Mouse (Mus musculus) midbrain, embryonic 16.5 days (tissue): ENCODE data around the gene Lpcat2b. TPM values are rescaled to one million over a fixed set of nuclear protein-coding genes. Genes with fewer than 3 reads are reported as not detected.

Experiments
- ATAC-seq: fragments of 200-750 bp; cut with Nextera tagmentation; 2 replicates; pipeline ENCODE4 v1.8.0; 2017; ENCODE audit warnings: moderate TSS enrichment
- H3K27ac ChIP-seq: fragments of 300-500 bp; sonication (generic); 2 replicates; pipeline ENCODE4 v1.5.1; 2014; ENCODE audit warnings: mild to moderate bottlenecking, low read length, mixed read lengths
- H3K27me3 ChIP-seq: fragments of 300-500 bp; sonication (generic); 2 replicates; pipeline ENCODE4 v1.6.1; 2014; ENCODE audit warnings: low read depth, low read length, mixed read lengths; ENCODE audit not compliant: control insufficient read depth, insufficient read depth
- H3K36me3 ChIP-seq: fragments of 300-500 bp; sonication (generic); 2 replicates; pipeline ENCODE4 v1.6.1; 2014; ENCODE audit warnings: mild to moderate bottlenecking, low read length, moderate library complexity, mixed read lengths; ENCODE audit not compliant: control insufficient read depth, insufficient read depth
- H3K4me1 ChIP-seq: fragments of 300-500 bp; sonication (generic); 2 replicates; pipeline ENCODE4 v1.6.1; 2014; ENCODE audit warnings: mild to moderate bottlenecking, low read length, mixed read lengths; ENCODE audit not compliant: control insufficient read depth, insufficient read depth
- H3K4me2 ChIP-seq: fragments of 300-500 bp; sonication (generic); 2 replicates; pipeline ENCODE4 v1.6.1; 2014; ENCODE audit warnings: mild to moderate bottlenecking, low read length, mixed read lengths
- H3K4me3 ChIP-seq: fragments of 300-500 bp; sonication (generic); 2 replicates; pipeline ENCODE4 v1.5.1; 2014; ENCODE audit warnings: low read depth, mild to moderate bottlenecking, low read length, moderate library complexity, mixed read lengths
- H3K9ac ChIP-seq: fragments of 300-500 bp; sonication (generic); 2 replicates; pipeline ENCODE4 v1.6.1; 2014; ENCODE audit warnings: low read depth, low read length, mixed read lengths
- H3K9me3 ChIP-seq: fragments of 300-500 bp; sonication (generic); replicated peaks from 2 replicates; pipeline ENCODE4 v1.6.1; 2014; ENCODE audit warnings: mild to moderate bottlenecking, low read length, mixed read lengths; ENCODE audit not compliant: control insufficient read depth, poor library complexity, severe bottlenecking
- WGBS: fragments of 180-500 bp; shearing (Covaris S2); extraction: QIAGEN DNeasy Blood & Tissue Kit; methylation state at CpG from one replicate; pipeline ENCODE4 v1.1.7; 2014; 5-methylcytosine and 5-hydroxymethylcytosine counted together
- polyA plus RNA-seq: library from polyadenylated mRNA; unstranded; fragments of >200 nt; fragmentation: Nextera tagmentation; extraction: Ambion mirVana; gene quantifications from 2 replicates; pipeline ENCODE4 v1.2.1, GENCODE M21; 2015

The Lpcat2b gene
- polyA plus RNA-seq, 1 experiment from 2014 or later = not detected

- H3K9ac ChIP-seq = no peak overlapping the region
- 88% methylated on average over 1 of the region's 1 CpGs for WGBS
- H3K36me3 ChIP-seq = no peaks in the 10 kb centered on the region
- H3K4me2 ChIP-seq = no peak overlapping the region
- no peak overlapping the region for H3K27ac ChIP-seq
- ATAC-seq = no peak
- no peak overlapping the region for H3K4me3 ChIP-seq
- H3K9me3 ChIP-seq = no peaks in the 10 kb centered on the region
- no peaks in the 10 kb centered on the region for H3K27me3 ChIP-seq
- no peaks in the 10 kb centered on the region for H3K4me1 ChIP-seq
Observed at GRCm38 (mm10) chr5:107410305-107410704, 21.0 kb upstream of the Lpcat2b start.

GRCm38 (mm10) chr5:107411326-107411725 is 20.0 kb upstream of the Lpcat2b start:
- Histone ChIP-seq H3K27ac (no peak overlapping the region), H3K9me3 (no peaks in the 10 kb centered on the region), H3K4me2 (no peak overlapping the region), H3K4me1 (no peaks in the 10 kb centered on the region), H3K27me3 (no peaks in the 10 kb centered on the region), H3K9ac (no peak overlapping the region), H3K36me3 (no peaks in the 10 kb centered on the region), H3K4me3 (no peak overlapping the region)
- 72% methylated on average over 4 of the region's 4 CpGs for WGBS
- ATAC-seq = no peak

GRCm38 (mm10) chr5:107412285-107412684 is 19.1 kb upstream of the Lpcat2b start:
- Histone ChIP-seq H3K9ac (no peak overlapping the region), H3K27ac (no peak overlapping the region), H3K4me3 (no peak overlapping the region), H3K27me3 (no peaks in the 10 kb centered on the region), H3K4me1 (no peaks in the 10 kb centered on the region), H3K9me3 (no peaks in the 10 kb centered on the region), H3K36me3 (no peaks in the 10 kb centered on the region), H3K4me2 (no peak overlapping the region)
- ATAC-seq = no peak
- WGBS = 77% methylated on average over 2 of the region's 2 CpGs

- Histone ChIP-seq H3K4me2 (no peak overlapping the region), H3K36me3 (no peaks in the 10 kb centered on the region), H3K9ac (no peak overlapping the region), H3K4me3 (no peak overlapping the region), H3K27ac (no peak overlapping the region), H3K4me1 (no peaks in the 10 kb centered on the region), H3K27me3 (no peaks in the 10 kb centered on the region), H3K9me3 (no peaks in the 10 kb centered on the region)
- WGBS = 84% methylated on average over 2 of the region's 2 CpGs
- ATAC-seq = no peak
Observed at GRCm38 (mm10) chr5:107415098-107415497, 16.3 kb upstream of the Lpcat2b start.

- Histone ChIP-seq H3K27me3 (no peaks in the 10 kb centered on the region), H3K9ac (no peak overlapping the region), H3K27ac (no peak overlapping the region), H3K9me3 (no peaks in the 10 kb centered on the region), H3K36me3 (no peaks in the 10 kb centered on the region), H3K4me2 (no peak overlapping the region), H3K4me1 (no peaks in the 10 kb centered on the region), H3K4me3 (no peak overlapping the region)
- ATAC-seq = no peak
- WGBS = 54% methylated on average over 1 of the region's 1 CpGs
Observed at GRCm38 (mm10) chr5:107421676-107422075, 9.7 kb upstream of the Lpcat2b start.

GRCm38 (mm10) chr5:107434001-107434400 is 2.7 kb downstream of the Lpcat2b start:
- no peak for ATAC-seq
- 84% methylated on average over 5 of the region's 5 CpGs for WGBS
- H3K9me3 ChIP-seq = no peaks in the 10 kb centered on the region
- H3K4me1 ChIP-seq = peaks cover 11% of the 10 kb centered on the region
- H3K4me3 ChIP-seq = no peak overlapping the region
- no peak overlapping the region for H3K4me2 ChIP-seq
- no peak overlapping the region for H3K27ac ChIP-seq
- no peaks in the 10 kb centered on the region for H3K27me3 ChIP-seq
- H3K36me3 ChIP-seq = no peaks in the 10 kb centered on the region
- no peak overlapping the region for H3K9ac ChIP-seq

- no peak overlapping the region for H3K4me3 ChIP-seq
- H3K9ac ChIP-seq = no peak overlapping the region
- ATAC-seq = no peak
- no peaks in the 10 kb centered on the region for H3K36me3 ChIP-seq
- no peak overlapping the region for H3K4me2 ChIP-seq
- H3K4me1 ChIP-seq = peaks cover 11% of the 10 kb centered on the region
- H3K27ac ChIP-seq = no peak overlapping the region
- 96% methylated on average over 6 of the region's 6 CpGs for WGBS
- no peaks in the 10 kb centered on the region for H3K9me3 ChIP-seq
- no peaks in the 10 kb centered on the region for H3K27me3 ChIP-seq
Observed at GRCm38 (mm10) chr5:107436185-107436584, 4.8 kb downstream of the Lpcat2b start.

- H3K36me3 ChIP-seq = no peaks in the 10 kb centered on the region
- no peak overlapping the region for H3K9ac ChIP-seq
- ATAC-seq = no peak
- no peaks in the 10 kb centered on the region for H3K9me3 ChIP-seq
- H3K4me3 ChIP-seq = no peak overlapping the region
- 81% methylated on average over 6 of the region's 6 CpGs for WGBS
- no peak overlapping the region for H3K4me2 ChIP-seq
- H3K27me3 ChIP-seq = no peaks in the 10 kb centered on the region
- H3K4me1 ChIP-seq = peaks cover 11% of the 10 kb centered on the region
- no peak overlapping the region for H3K27ac ChIP-seq
Observed at GRCm38 (mm10) chr5:107436587-107437209, 5.3 kb downstream of the Lpcat2b start.

- peaks cover 11% of the 10 kb centered on the region for H3K4me1 ChIP-seq
- peak within 1 kb of the TSS; percentile 96 for H3K9ac ChIP-seq
- peak within 1 kb of the TSS; percentile 81 for H3K4me2 ChIP-seq
- ATAC-seq = peak; percentile 97
- no peaks in the 10 kb centered on the region for H3K36me3 ChIP-seq
- WGBS = under 1% methylated on average over 48 of the region's 51 CpGs
- no peaks in the 10 kb centered on the region for H3K9me3 ChIP-seq
- H3K4me3 ChIP-seq = peak within 1 kb of the TSS; percentile 85
- H3K27ac ChIP-seq = peak within 1 kb of the TSS; percentile 94
- H3K27me3 ChIP-seq = no peaks in the 10 kb centered on the region
Observed at GRCm38 (mm10) chr5:107437464-107438281, 6.3 kb downstream of the Lpcat2b start, which contains the start of gene Btbd8. Gene Btbd8, plus strand, starts transcription at chr5:107437997.
